Mouse (Mus musculus) brain, embryonic 18.5 days (tissue): ENCODE measurements at regions not wholly inside any gene's neighbourhood (a gene's known extent, or its start where the extent isn't known, plus 50 kb on each side); places are given as distances from the start of the nearest gene placed in this dataset.
A peak's percentile ranks its signal among the peaks of the same experiment; 100 is the strongest.

Source experiments
- DNase-seq: peaks from one replicate; pipeline ENCODE4 v3.0.0-alpha.2; 2012; ENCODE audit warnings: low read depth, low spot score

DNA sequence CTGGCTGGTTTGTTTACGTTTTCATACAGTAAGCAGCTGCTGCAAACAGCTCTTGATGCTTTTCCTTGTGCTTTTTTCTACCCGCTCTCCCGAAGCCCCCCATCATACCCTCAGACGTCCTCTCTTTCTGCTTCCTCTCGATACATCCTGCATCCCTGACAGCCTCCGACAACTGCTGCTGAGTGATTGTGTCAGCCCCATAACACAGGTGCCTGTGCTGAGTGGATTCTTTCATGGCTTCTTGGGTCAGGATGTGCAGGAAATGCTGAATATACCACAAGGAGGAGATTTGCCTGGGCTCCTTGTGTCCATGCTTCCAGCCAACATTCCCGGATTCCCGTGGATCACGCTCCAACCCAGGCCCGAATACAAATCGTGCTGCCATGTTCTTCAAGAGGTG lies 98.6 kb upstream of the Pgrmc2 start:
- DNase-seq, result no peak

GRCm38 (mm10) chr3:41180911-41181310 lies 98.1 kb upstream of the Pgrmc2 start:
- DNase-seq, result no peak

GRCm38 (mm10) chr3:41179037-41179880 lies 96.4 kb upstream of the Pgrmc2 start:
- no peak for DNase-seq

GRCm38 (mm10) chr3:41177124-41177523 lies 94.3 kb upstream of the Pgrmc2 start:
- DNase-seq, result no peak

- no peak for DNase-seq
Measured at GRCm38 (mm10) chr3:41175356-41175755, 92.5 kb upstream of the Pgrmc2 start.

- DNase-seq, result no peak
Measured at GRCm38 (mm10) chr3:41173561-41173960, 90.7 kb upstream of the Pgrmc2 start.

- no peak for DNase-seq
Measured at GRCm38 (mm10) chr3:41172306-41173215, 89.7 kb upstream of the Pgrmc2 start.

- DNase-seq, result no peak
Measured at GRCm38 (mm10) chr3:41171772-41172171, 88.9 kb upstream of the Pgrmc2 start.

- no peak for DNase-seq
Measured at GRCm38 (mm10) chr3:41171310-41171709, 88.5 kb upstream of the Pgrmc2 start.

DNA sequence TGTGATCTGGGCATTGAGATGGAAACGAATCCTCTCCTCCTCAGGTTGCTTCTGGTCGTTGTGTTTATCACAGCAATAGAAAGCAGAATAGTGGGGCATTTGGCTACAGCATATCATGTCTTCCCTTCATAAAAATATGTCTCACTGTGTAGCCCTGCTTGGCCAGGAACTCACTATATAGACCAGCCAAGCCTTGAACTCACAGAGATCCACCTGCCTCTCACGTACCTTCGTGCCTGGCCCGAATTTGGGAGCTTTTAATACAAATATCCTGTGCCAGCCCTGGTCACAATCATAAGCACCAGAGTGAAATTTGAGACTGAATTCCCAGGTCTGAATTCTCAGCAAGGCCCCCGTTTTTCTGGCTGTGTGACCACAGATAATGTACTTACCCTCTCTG lies 87.7 kb upstream of the Pgrmc2 start:
- no peak for DNase-seq

GRCm38 (mm10) chr3:41169430-41169829 lies 86.6 kb upstream of the Pgrmc2 start:
- no peak for DNase-seq

- DNase-seq, result no peak
Measured at GRCm38 (mm10) chr3:41168181-41168967, 85.5 kb upstream of the Pgrmc2 start.

DNA sequence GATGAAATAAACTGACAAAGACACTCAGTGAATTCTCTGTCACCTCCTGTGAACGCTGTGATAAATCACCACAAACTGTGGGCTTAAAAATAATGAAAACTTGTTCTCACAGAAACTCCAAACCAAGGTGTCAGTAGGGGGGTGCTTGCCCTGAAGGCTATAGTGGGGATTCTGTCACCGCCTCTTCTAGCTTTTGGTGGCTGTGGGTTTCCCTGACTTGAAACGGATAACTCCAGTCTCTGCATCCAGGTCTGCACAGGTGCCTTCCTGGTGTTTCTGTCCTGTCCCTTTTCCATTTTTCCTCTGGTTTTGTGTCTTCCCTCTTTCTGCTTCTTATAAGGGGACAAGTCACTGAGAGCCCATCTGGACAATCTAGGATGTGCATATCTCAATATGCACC lies 84.6 kb upstream of the Pgrmc2 start:
- no peak for DNase-seq

GRCm38 (mm10) chr3:41164736-41165135 lies 81.9 kb upstream of the Pgrmc2 start:
- DNase-seq, result no peak

GRCm38 (mm10) chr3:41163767-41164166 lies 80.9 kb upstream of the Pgrmc2 start:
- DNase-seq, result no peak

DNA sequence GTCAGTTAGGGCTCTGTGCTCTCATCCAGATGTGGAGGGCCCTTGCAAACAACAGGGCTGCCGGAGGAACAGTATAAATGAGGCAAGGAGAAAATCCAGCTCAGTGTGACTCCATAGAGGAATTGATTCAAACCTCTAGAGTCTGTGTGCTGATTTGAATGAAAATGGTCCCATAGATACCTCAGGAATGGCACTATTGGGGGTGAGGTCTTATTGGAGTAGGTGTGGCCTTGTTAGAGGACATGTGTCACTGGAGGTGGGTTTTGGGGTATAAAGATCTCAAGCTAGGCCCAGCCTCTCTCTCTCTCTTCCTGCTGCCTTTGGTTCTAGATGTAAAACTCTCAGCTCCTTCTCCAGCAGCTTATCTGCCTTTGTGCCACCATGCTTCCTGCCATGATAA lies 79.7 kb upstream of the Pgrmc2 start:
- no peak for DNase-seq

- no peak for DNase-seq
Measured at GRCm38 (mm10) chr3:41160648-41161047, 77.8 kb upstream of the Pgrmc2 start.

DNA sequence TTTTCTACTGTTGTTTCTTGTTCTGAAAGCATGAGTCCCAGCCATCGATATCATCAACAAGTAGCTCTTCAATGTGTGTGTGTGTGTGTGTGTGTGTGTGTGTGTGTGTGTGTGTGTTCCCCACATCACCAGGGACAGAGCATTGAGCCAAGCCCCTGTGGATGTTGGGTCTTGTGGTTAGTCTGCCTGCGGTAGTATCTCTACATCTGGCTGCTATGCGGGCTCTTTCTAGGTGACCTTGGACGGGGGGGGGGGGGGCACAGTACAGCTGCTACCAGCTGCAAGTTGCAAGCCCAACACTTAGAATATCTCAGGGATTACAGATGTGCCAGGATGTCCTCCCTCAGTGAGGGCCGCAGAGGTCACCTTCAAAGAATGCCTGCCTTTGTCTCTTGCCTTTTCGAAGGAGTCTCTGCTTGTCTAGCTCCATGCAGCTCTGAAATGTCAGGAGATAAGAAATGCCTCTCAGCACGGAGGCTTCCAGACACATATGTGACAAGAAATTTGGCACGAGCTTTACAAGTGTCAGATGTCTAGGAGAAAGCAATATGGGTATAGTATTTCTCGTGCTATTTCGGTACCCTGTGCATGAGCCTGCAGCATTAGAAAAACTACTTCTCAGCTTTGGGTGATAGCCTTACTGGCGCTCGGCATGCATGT lies 75.6 kb upstream of the Pgrmc2 start:
- peak; percentile 51 for DNase-seq

DNA sequence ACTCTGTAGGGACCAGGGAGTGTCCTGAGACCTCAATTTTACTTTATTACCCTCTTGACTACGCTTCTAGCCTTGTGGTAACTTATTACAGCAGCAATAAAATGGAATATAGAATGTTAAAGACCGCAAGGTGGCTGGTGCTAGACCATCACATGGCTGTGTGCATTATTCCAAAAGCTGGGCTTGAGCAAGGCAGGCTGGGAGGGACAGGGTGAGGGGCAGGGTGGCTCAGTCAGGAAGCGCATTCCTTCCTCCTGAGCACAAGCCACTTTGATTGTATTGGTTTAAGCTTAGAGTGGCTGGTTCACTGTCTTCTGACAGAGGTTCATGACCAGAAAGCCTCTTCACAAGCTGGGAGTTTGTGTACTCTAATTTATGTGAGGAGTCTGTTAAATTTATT lies 74.6 kb upstream of the Pgrmc2 start:
- no peak for DNase-seq

DNA sequence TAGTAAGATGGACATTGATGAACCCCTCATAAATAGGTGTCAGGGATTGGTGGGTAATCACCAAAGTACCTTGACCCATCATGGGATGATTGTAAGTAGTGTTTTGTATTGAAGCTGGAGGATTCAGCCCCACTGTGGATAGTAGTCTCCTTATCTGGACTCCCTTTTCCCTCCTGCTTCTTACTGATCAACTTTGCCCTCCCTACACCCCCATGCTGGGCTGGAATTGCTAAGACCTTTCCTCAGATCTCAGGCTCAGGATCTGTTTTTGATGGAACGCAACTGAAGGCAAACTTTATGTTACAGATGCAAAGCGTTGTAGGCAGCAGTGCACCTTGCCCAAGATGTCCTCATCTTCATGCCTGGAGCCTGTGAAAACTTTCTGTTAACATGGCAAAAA lies 73.7 kb upstream of the Pgrmc2 start:
- no peak for DNase-seq

- DNase-seq, result no peak
Measured at GRCm38 (mm10) chr3:41155132-41155760, 72.4 kb upstream of the Pgrmc2 start.
